ENCODE assay signal across 25 mouse cellular contexts in the genomic region with DNA sequence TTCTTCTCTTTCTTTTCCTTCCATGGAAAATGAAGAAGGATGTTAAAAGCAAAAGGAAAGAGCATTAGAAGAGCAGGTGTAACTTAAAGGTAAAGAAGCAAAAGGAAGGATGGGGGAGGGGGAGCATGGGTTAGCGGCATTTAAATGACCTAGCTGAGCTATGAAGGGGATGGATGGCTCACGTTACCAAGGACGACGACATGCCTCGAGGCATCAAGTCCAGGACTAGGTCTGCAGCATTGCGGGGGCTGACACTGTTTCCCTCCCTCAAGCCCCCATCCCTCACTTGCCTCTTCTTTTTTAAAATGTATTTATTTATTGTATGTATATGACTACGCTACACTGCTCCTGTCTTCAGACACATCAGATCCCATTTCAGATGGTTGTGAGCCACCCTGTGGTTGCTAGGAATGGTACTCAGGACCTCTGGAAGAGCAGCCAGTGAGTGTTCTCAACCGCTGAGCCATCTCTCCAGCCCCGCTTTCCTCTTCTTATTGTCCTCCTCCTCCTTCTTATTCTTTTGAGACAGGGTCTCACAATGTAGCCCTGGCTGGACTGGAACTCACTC. TPM values are rescaled to one million over a fixed set of nuclear protein-coding genes. Genes with fewer than 3 reads are reported as not detected.
A peak's percentile ranks its signal among the peaks of the same experiment; 100 is the strongest.
DNase-seq lines count a peak whose midpoint lies in the region; ATAC-seq and TF ChIP-seq lines count a peak whose summit lies in the region.
"Had no signal": no experiment of that assay in that cellular context is flagged by ENCODE, and none has a peak within 500 bp of the region (broad histone marks: within the 10 kb centered on the region; RNA-seq: fewer than 3 reads in every experiment).

No protein-coding gene starts in this region.

- H3K4me2 ChIP-seq in forebrain, embryonic 14.5 days (ENCODE audit: low read length): no peak overlapping the region
- H3K4me2 ChIP-seq in forebrain, embryonic 15.5 days (replicated peaks): no peak overlapping the region
- H3K4me2 ChIP-seq in hindbrain, postnatal 0 days (ENCODE audit: low read depth, low read length): no peak overlapping the region
- no peak overlapping the region for H3K4me2 ChIP-seq in midbrain, embryonic 16.5 days (ENCODE audit: low read length)
- H3K4me2 ChIP-seq: embryonic facial prominence, embryonic 12.5 days; heart, embryonic 11.5 days had no signal

- no peak overlapping the region for H3K9ac ChIP-seq in forebrain, embryonic 14.5 days (ENCODE audit: low read length)
- no peak overlapping the region for H3K9ac ChIP-seq in forebrain, embryonic 15.5 days (replicated peaks)
- no peak overlapping the region for H3K9ac ChIP-seq in hindbrain, postnatal 0 days (replicated peaks; ENCODE audit: low read length)
- H3K9ac ChIP-seq in midbrain, embryonic 16.5 days (ENCODE audit: low read depth, low read length): no peak overlapping the region
- H3K9ac ChIP-seq: embryonic facial prominence, embryonic 12.5 days had no signal

- no peaks in the 10 kb centered on the region for H3K27me3 ChIP-seq in forebrain, embryonic 14.5 days (replicated peaks; ENCODE audit: control insufficient read depth, insufficient read depth, low read length)
- H3K27me3 ChIP-seq in forebrain, embryonic 15.5 days: no peaks in the 10 kb centered on the region
- peaks cover 8% of the 10 kb centered on the region; the same call in 1 of the 2 replicates for H3K27me3 ChIP-seq in hindbrain, embryonic 10.5 days (ENCODE audit: insufficient read depth, poor library complexity, severe bottlenecking)
- no peaks in the 10 kb centered on the region for H3K27me3 ChIP-seq in hindbrain, postnatal 0 days (ENCODE audit: insufficient read depth, low read length)
- H3K27me3 ChIP-seq in midbrain, embryonic 16.5 days (ENCODE audit: control insufficient read depth, insufficient read depth, low read depth, low read length): no peaks in the 10 kb centered on the region
- H3K27me3 ChIP-seq: embryonic facial prominence, embryonic 12.5 days had no signal

- H3K36me3 ChIP-seq in forebrain, embryonic 14.5 days (ENCODE audit: control insufficient read depth, insufficient read depth, low read length): no peaks in the 10 kb centered on the region
- H3K36me3 ChIP-seq in forebrain, embryonic 15.5 days: no peaks in the 10 kb centered on the region
- no peaks in the 10 kb centered on the region for H3K36me3 ChIP-seq in hindbrain, embryonic 10.5 days
- no peaks in the 10 kb centered on the region for H3K36me3 ChIP-seq in hindbrain, postnatal 0 days (ENCODE audit: insufficient read depth, low read length)
- no peaks in the 10 kb centered on the region for H3K36me3 ChIP-seq in midbrain, embryonic 16.5 days (ENCODE audit: control insufficient read depth, insufficient read depth, low read length)
- H3K36me3 ChIP-seq: embryonic facial prominence, embryonic 12.5 days had no signal

- TF ChIP-seq CTCF in hindbrain, postnatal 0 days (IDR thresholded peaks at IDR 0.05; ENCODE audit: low read depth): peak; percentile 19; the same call in 1 of the 2 replicates

- ATAC-seq in forebrain, embryonic 14.5 days: 0 out of 2 replicates have a peak, but pooled peaks have one; percentile 15
- ATAC-seq in forebrain, embryonic 15.5 days (replicated peaks): no peak
- no peak for ATAC-seq in hindbrain, postnatal 0 days
- ATAC-seq in midbrain, embryonic 16.5 days: peak; percentile 31; the same call in 1 of the 2 replicates

- H3K27ac ChIP-seq in forebrain, embryonic 14.5 days (ENCODE audit: low read depth, low read length): no peak overlapping the region
- no peak overlapping the region for H3K27ac ChIP-seq in forebrain, embryonic 15.5 days (replicated peaks)
- H3K27ac ChIP-seq in hindbrain, embryonic 10.5 days: peak overlapping the region; percentile 40; the same call in 1 of the 2 replicates
- 0 out of 2 replicates have a peak overlapping the region, but pooled peaks have one; percentile 4 for H3K27ac ChIP-seq in hindbrain, postnatal 0 days
- H3K27ac ChIP-seq in midbrain, embryonic 16.5 days (ENCODE audit: low read length): peak overlapping the region; percentile 62; the same call in 1 of the 2 replicates
- H3K27ac ChIP-seq: embryonic facial prominence, embryonic 12.5 days; left cerebral cortex, adult 2 months had no signal

- DNase-seq in forebrain, embryonic 14.5 days (ENCODE audit: low spot score): no peak
- no peak for DNase-seq in hindbrain, embryonic 10.5 days (ENCODE audit: low spot score)
- no peak for DNase-seq in hindbrain, postnatal 0 days (ENCODE audit: low spot score)
- DNase-seq in heart, adult 11 months: no peak
- DNase-seq in spleen, adult 18-20 months: no peak
- no peak for DNase-seq in heart, postnatal 4 days
- DNase-seq: kidney, adult 8-10 months; kidney, postnatal 36 days; lung, postnatal 14 days; thymus, postnatal 25 days had no signal

- peaks cover 3% of the 10 kb centered on the region; the same call in 1 of the 2 replicates for H3K4me1 ChIP-seq in forebrain, embryonic 14.5 days (ENCODE audit: control insufficient read depth, insufficient read depth, low read length)
- H3K4me1 ChIP-seq in forebrain, embryonic 15.5 days: peaks cover 16% of the 10 kb centered on the region
- H3K4me1 ChIP-seq in hindbrain, embryonic 10.5 days (replicated peaks): peaks cover 41% of the 10 kb centered on the region
- no peaks in the 10 kb centered on the region for H3K4me1 ChIP-seq in hindbrain, postnatal 0 days (ENCODE audit: insufficient read depth, low read length)
- H3K4me1 ChIP-seq in midbrain, embryonic 16.5 days (ENCODE audit: control insufficient read depth, insufficient read depth, low read length): peaks cover 14% of the 10 kb centered on the region

- 46% methylated on average over 9 of the region's 9 CpGs for WGBS in forebrain, embryonic 14.5 days
- 45% methylated on average over 9 of the region's 9 CpGs for WGBS in forebrain, embryonic 15.5 days
- WGBS in hindbrain, embryonic 10.5 days: 34% methylated on average over 9 of the region's 9 CpGs
- 33% methylated on average over 9 of the region's 9 CpGs for WGBS in hindbrain, postnatal 0 days
- WGBS in midbrain, embryonic 16.5 days: 23% methylated on average over 9 of the region's 9 CpGs

- no peak overlapping the region for H3K4me3 ChIP-seq in forebrain, embryonic 14.5 days (ENCODE audit: low read depth, low read length)
- H3K4me3 ChIP-seq in forebrain, embryonic 15.5 days: no peak overlapping the region
- H3K4me3 ChIP-seq in hindbrain, embryonic 10.5 days: no peak overlapping the region
- H3K4me3 ChIP-seq in hindbrain, postnatal 0 days (ENCODE audit: low read length): no peak overlapping the region
- no peak overlapping the region for H3K4me3 ChIP-seq in midbrain, embryonic 16.5 days (ENCODE audit: low read depth, low read length)
- H3K4me3 ChIP-seq: embryonic facial prominence, embryonic 12.5 days; erythroblast, embryonic 14.5 days; left cerebral cortex, adult 2 months had no signal

- no peaks in the 10 kb centered on the region for H3K9me3 ChIP-seq in forebrain, embryonic 14.5 days (replicated peaks; ENCODE audit: control insufficient read depth, low read length)
- no peaks in the 10 kb centered on the region for H3K9me3 ChIP-seq in forebrain, embryonic 15.5 days
- H3K9me3 ChIP-seq in hindbrain, embryonic 10.5 days: no peaks in the 10 kb centered on the region
- no peaks in the 10 kb centered on the region for H3K9me3 ChIP-seq in hindbrain, postnatal 0 days (ENCODE audit: low read length)
- H3K9me3 ChIP-seq in midbrain, embryonic 16.5 days (replicated peaks; ENCODE audit: control insufficient read depth, low read length, poor library complexity, severe bottlenecking): no peaks in the 10 kb centered on the region
- H3K9me3 ChIP-seq: embryonic facial prominence, embryonic 12.5 days had no signal

RNA-seq across cellular contexts. Expression of a gene that starts 43.2 kb away (rescaled TPM):
- not detected in 2 replicates for polyA plus RNA-seq in forebrain, embryonic 14.5 days (2014; fragmentation: Nextera tagmentation; extraction: Ambion mirVana)
- polyA plus RNA-seq in forebrain, embryonic 15.5 days (2015; fragmentation: Nextera tagmentation; extraction: Ambion mirVana): not detected in 2 replicates
- not detected in 2 replicates for polyA plus RNA-seq in hindbrain, embryonic 10.5 days (2016; fragmentation: Nextera tagmentation; extraction: Ambion mirVana)
- not detected in 2 replicates for total RNA-seq in hindbrain, postnatal 0 days (2014; rRNA removed)
- polyA plus RNA-seq in hindbrain, postnatal 0 days (2015; fragmentation: Nextera tagmentation; extraction: Ambion mirVana): not detected in 2 replicates
- not detected in 2 replicates for polyA plus RNA-seq in midbrain, embryonic 16.5 days (2015; fragmentation: Nextera tagmentation; extraction: Ambion mirVana)
- total RNA-seq in heart, postnatal 4 days (2021): not detected
- total RNA-seq: adrenal gland, adult 18-20 months; adrenal gland, postnatal 4 days; gastrocnemius, postnatal 4 days; heart, postnatal 10 days; left cerebral cortex, adult 2 months; left cerebral cortex, postnatal 4 days; megakaryocyte, adult 5-6 weeks; MEL had no signal
- polyA plus RNA-seq: embryonic facial prominence, embryonic 12.5 days; erythroblast, embryonic 14.5 days; heart, embryonic 11.5 days; intestine, embryonic 14.5 days; liver, embryonic 16.5 days had no signal

RNA-seq across cellular contexts. Expression of a gene that starts 58.5 kb away (rescaled TPM):
- 45.6 and 51.6 TPM in 2 replicates for polyA plus RNA-seq in forebrain, embryonic 14.5 days (2014; fragmentation: Nextera tagmentation; extraction: Ambion mirVana)
- polyA plus RNA-seq in forebrain, embryonic 15.5 days (2015; fragmentation: Nextera tagmentation; extraction: Ambion mirVana): 53.9 and 56.3 TPM in 2 replicates
- polyA plus RNA-seq in hindbrain, embryonic 10.5 days (2016; fragmentation: Nextera tagmentation; extraction: Ambion mirVana): 33.7 and 37.0 TPM in 2 replicates
- 66.0 and 79.5 TPM in 2 replicates for total RNA-seq in hindbrain, postnatal 0 days (2014; rRNA removed)
- 42.3 and 43.3 TPM in 2 replicates for polyA plus RNA-seq in hindbrain, postnatal 0 days (2015; fragmentation: Nextera tagmentation; extraction: Ambion mirVana)
- polyA plus RNA-seq in midbrain, embryonic 16.5 days (2015; fragmentation: Nextera tagmentation; extraction: Ambion mirVana): 50.3 and 50.9 TPM in 2 replicates
- 10 to 100 TPM in 1 of 2 experiments, 1 to 10 TPM in 1; 9.5 to 10.6 TPM for total RNA-seq in heart, postnatal 4 days (2021)
- total RNA-seq: MEL had no signal
- polyA plus RNA-seq: erythroblast, embryonic 14.5 days had no signal

Comparison
In these comparisons a context has a peak if more than half of its experiments do, and no peak if none do; other contexts are left out.
1. ATAC-seq: peak in forebrain, embryonic 14.5 days (single experiment) and midbrain, embryonic 16.5 days (single experiment); none in forebrain, embryonic 15.5 days (single experiment) and hindbrain, postnatal 0 days (single experiment).
2. H3K27ac ChIP-seq: peak in hindbrain, embryonic 10.5 days (single experiment), hindbrain, postnatal 0 days (single experiment) and midbrain, embryonic 16.5 days (single experiment); none in forebrain, embryonic 14.5 days (single experiment) and forebrain, embryonic 15.5 days (single experiment).